Mouse (Mus musculus): ENCODE results near the gene Gipc1. TPM values are rescaled to one million over a fixed set of nuclear protein-coding genes. Genes with fewer than 3 reads are reported as not detected.
A peak's percentile ranks its signal among the peaks of the same experiment; 100 is the strongest.

The Gipc1 gene
- polyA plus RNA-seq, 1 experiment from 2014 or later, result 182 TPM

DNA sequence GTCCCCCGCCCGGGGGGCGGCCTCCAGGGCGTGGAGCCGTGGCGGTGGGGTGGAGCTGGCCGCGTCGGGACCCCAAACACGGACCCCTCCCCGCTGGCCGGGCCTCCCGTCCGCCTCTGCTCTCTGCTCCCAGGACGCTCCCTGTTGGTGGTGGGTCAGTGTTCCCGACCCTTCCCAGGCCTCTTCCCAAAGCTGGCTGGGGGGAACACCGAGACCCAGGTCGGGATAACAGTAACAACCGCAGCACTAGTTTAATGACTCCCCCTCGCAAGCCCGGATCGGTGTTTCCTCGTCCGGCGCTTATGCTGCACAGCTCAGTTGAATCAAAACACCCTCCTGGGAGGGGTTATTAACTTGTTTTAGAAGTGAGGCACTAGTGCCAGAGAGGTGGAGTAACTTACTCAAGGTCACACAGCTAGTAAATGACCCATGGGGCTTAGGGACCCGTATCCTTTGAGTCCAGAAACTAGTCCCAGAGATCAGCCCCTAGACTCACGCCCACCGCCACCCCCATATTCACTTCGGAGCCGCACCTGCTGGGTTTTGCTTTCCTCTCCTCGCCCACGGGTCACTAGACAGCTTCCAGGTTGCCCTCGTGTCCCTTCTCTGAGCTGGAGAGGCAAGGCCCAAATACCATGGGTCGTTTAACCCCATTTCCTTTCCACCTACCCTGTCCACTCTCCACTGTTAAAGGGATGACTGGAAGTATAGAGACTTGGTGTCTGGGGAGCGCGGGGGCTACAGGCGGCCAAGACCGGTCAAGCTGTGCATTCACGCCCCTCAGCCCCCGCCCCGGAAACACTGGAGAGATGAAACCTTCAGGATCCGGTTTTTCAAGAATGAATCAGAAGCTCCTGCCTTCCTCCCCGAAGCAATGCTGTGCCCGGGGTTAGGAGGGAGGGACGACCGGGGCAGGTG lies 526 bp downstream of the Gipc1 start:
- ATAC-seq (ENCODE audit: insufficient number of reproducible peaks, low FRiP score, low TSS enrichment, low read depth), result peak; percentile 6; the same call in 1 of the 2 replicates
- no peaks in the 10 kb centered on the region for H3K9me3 ChIP-seq
- 0 out of 2 replicates have a peak, but pooled peaks cover 12% of the 10 kb centered on the region for H3K36me3 ChIP-seq
- peak overlapping the region; percentile 68 for H3K9ac ChIP-seq
- H3K4me1 ChIP-seq, result peaks cover 17% of the 10 kb centered on the region
- H3K4me3 ChIP-seq, result peak overlapping the region; percentile 93
- H3K27ac ChIP-seq, result peak overlapping the region; percentile 77
- 2% methylated on average over 45 of the region's 46 CpGs for WGBS
- H3K4me2 ChIP-seq, result peak overlapping the region; percentile 85
- no peaks in the 10 kb centered on the region for H3K27me3 ChIP-seq

DNA sequence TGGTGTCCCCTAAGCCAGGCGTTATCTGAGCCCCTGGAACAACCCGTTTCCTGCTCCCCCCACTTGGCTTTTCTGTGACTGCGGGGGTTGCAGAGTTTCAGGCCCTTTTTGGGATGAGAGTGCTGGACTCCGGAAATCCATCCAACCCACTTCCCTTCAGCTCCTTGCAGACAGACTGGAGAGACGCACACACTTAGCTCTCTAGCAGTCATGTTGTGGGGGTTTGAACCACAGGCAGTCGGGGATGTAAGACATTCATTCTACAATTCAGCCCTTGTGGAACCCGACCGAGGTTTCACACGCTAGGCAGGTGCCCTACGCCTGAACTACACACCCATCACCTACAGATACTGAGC lies 1.2 kb downstream of the Gipc1 start:
- 30% methylated on average over 10 of the region's 10 CpGs for WGBS

GRCm38 (mm10) chr8:83654725-83655124 lies 2.2 kb downstream of the Gipc1 start:
- no peaks in the 10 kb centered on the region for H3K9me3 ChIP-seq
- peaks cover 18% of the 10 kb centered on the region for H3K4me1 ChIP-seq
- no peak overlapping the region for H3K4me2 ChIP-seq
- 90% methylated on average over 6 of the region's 6 CpGs for WGBS
- no peak overlapping the region for H3K9ac ChIP-seq
- H3K27me3 ChIP-seq, result no peaks in the 10 kb centered on the region
- H3K36me3 ChIP-seq, result 0 out of 2 replicates have a peak, but pooled peaks cover 12% of the 10 kb centered on the region
- H3K4me3 ChIP-seq, result no peak overlapping the region
- no peak overlapping the region; the same call in 1 of the 2 replicates for H3K27ac ChIP-seq
- no peak for ATAC-seq (ENCODE audit: insufficient number of reproducible peaks, low FRiP score, low TSS enrichment, low read depth)

More for the DNA sequence above, 1.2 kb downstream of the Gipc1 start:
- peak overlapping the region; percentile 77 for H3K27ac ChIP-seq
- peak overlapping the region; percentile 68; the same call in 1 of the 2 replicates for H3K9ac ChIP-seq
- H3K9me3 ChIP-seq, result no peaks in the 10 kb centered on the region
- H3K36me3 ChIP-seq, result 0 out of 2 replicates have a peak, but pooled peaks cover 12% of the 10 kb centered on the region
- peaks cover 17% of the 10 kb centered on the region for H3K4me1 ChIP-seq
- H3K27me3 ChIP-seq, result no peaks in the 10 kb centered on the region
- peak overlapping the region; percentile 85 for H3K4me2 ChIP-seq
- H3K4me3 ChIP-seq, result peak overlapping the region; percentile 93
- ATAC-seq (ENCODE audit: insufficient number of reproducible peaks, low FRiP score, low TSS enrichment, low read depth), result no peak

DNA sequence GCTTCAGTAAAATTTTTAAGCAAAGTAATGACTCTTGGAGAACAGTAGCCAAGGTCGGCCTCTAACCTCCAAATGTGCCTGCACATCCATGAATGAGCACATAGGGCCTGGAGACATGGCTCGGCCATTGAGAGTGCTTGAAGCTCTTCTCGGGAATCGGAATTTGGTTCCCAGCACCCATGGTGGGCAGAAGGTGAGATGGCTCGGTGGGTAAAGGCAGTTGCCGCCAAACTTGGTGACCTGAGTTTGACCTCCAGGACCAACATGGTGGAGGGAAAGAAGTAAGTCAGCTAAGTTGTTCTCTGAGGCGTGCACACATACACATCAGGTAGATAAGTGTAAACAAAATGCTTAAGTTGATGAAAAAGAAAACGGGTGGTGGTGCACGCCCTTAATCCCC lies 3.6 kb downstream of the Gipc1 start:
- ATAC-seq (ENCODE audit: insufficient number of reproducible peaks, low FRiP score, low TSS enrichment, low read depth), result no peak
- no peak overlapping the region for H3K27ac ChIP-seq
- 91% methylated on average over 9 of the region's 9 CpGs for WGBS

GRCm38 (mm10) chr8:83656484-83657246 lies 4.2 kb downstream of the Gipc1 start:
- Histone ChIP-seq H3K27me3 (no peaks in the 10 kb centered on the region), H3K27ac (no peak overlapping the region), H3K4me2 (no peak overlapping the region), H3K9me3 (no peaks in the 10 kb centered on the region), H3K36me3 (0 out of 2 replicates have a peak, but pooled peaks cover 12% of the 10 kb centered on the region), H3K4me1 (peaks cover 37% of the 10 kb centered on the region), H3K4me3 (no peak overlapping the region), H3K9ac (no peak overlapping the region)
- no peak for ATAC-seq (ENCODE audit: insufficient number of reproducible peaks, low FRiP score, low TSS enrichment, low read depth)
- 82% methylated on average over 13 of the region's 13 CpGs for WGBS

More for the DNA sequence above, 3.6 kb downstream of the Gipc1 start:
- no peaks in the 10 kb centered on the region for H3K9me3 ChIP-seq
- no peak overlapping the region for H3K9ac ChIP-seq
- H3K36me3 ChIP-seq, result 0 out of 2 replicates have a peak, but pooled peaks cover 12% of the 10 kb centered on the region
- no peak overlapping the region for H3K4me2 ChIP-seq
- H3K4me3 ChIP-seq, result no peak overlapping the region
- H3K4me1 ChIP-seq, result peaks cover 31% of the 10 kb centered on the region
- H3K27me3 ChIP-seq, result no peaks in the 10 kb centered on the region

DNA sequence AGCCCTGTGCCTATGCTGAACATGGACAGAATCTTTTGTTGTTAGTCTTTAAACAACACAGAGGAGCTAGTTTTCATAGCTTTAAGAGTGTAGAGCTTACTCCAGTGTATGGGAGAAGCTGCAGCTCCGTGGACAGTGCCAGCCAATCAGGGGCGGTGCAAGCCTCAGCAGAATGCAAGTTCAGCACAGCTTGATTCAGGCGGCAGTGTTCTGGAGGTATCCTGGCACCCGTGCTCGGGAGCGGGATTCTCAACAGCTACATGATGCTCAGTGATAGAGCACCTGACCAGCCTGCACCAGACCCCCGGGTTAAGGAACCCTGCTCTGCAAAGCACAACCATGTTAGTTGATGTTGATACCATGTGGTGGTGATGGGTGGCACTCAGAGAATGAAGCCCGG lies 8.1 kb downstream of the Gipc1 start:
- peak overlapping the region; percentile 67 for H3K27ac ChIP-seq
- WGBS, result 8% methylated on average over 8 of the region's 8 CpGs
- ATAC-seq (ENCODE audit: insufficient number of reproducible peaks, low FRiP score, low TSS enrichment, low read depth), result no peak
- H3K36me3 ChIP-seq, result peaks cover 30% of the 10 kb centered on the region; the same call in 1 of the 2 replicates
- H3K9me3 ChIP-seq, result no peaks in the 10 kb centered on the region
- H3K4me1 ChIP-seq, result peaks cover 54% of the 10 kb centered on the region
- H3K9ac ChIP-seq, result no peak overlapping the region
- peak overlapping the region; percentile 22; the same call in 1 of the 2 replicates for H3K4me3 ChIP-seq
- no peaks in the 10 kb centered on the region for H3K27me3 ChIP-seq
- H3K4me2 ChIP-seq, result peak overlapping the region; percentile 36

- Histone ChIP-seq H3K9ac (no peak overlapping the region), H3K4me2 (peak overlapping the region; percentile 36), H3K4me3 (peak overlapping the region; percentile 22), H3K27ac (peak overlapping the region; percentile 67), H3K36me3 (peaks cover 26% of the 10 kb centered on the region; the same call in 1 of the 2 replicates), H3K27me3 (no peaks in the 10 kb centered on the region), H3K9me3 (no peaks in the 10 kb centered on the region), H3K4me1 (peaks cover 60% of the 10 kb centered on the region)
- WGBS, result 9% methylated on average over 22 of the region's 22 CpGs
- no peak for ATAC-seq (ENCODE audit: insufficient number of reproducible peaks, low FRiP score, low TSS enrichment, low read depth)
Measured at GRCm38 (mm10) chr8:83660995-83661680, 8.7 kb downstream of the Gipc1 start.

DNA sequence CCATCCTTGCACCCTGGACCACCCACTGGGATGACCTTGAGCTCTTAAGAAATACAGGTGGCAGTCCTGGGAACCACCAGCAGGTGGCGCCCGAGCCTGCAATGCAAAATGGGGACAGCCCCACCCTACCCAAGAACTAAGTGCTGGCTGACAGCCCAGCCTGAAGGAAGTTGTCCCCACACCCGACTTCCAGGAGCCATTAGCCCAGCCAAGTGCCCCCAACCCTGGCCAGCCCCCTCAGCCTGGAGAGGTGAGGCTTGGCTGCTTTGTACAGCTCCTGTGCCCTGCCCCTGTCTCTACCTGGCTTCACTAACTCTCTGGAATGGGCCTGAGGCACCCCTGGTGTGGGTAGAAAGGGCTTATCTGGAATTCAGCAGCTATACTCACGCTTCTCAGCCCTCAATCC lies 9.9 kb downstream of the Gipc1 start:
- no peaks in the 10 kb centered on the region for H3K9me3 ChIP-seq
- peaks cover 72% of the 10 kb centered on the region for H3K4me1 ChIP-seq
- peaks cover 22% of the 10 kb centered on the region; the same call in 1 of the 2 replicates for H3K36me3 ChIP-seq
- 8% methylated on average over 4 of the region's 4 CpGs for WGBS
- no peaks in the 10 kb centered on the region for H3K27me3 ChIP-seq
- H3K27ac ChIP-seq, result peak overlapping the region; percentile 72
- H3K4me2 ChIP-seq, result peak overlapping the region; percentile 10; the same call in 1 of the 2 replicates
- no peak overlapping the region for H3K9ac ChIP-seq
- ATAC-seq (ENCODE audit: insufficient number of reproducible peaks, low FRiP score, low TSS enrichment, low read depth), result no peak
- no peak overlapping the region for H3K4me3 ChIP-seq

GRCm38 (mm10) chr8:83664096-83664495 lies 11.6 kb downstream of the Gipc1 start:
- peaks cover 19% of the 10 kb centered on the region; the same call in 1 of the 2 replicates for H3K36me3 ChIP-seq
- H3K27me3 ChIP-seq, result no peaks in the 10 kb centered on the region
- H3K9me3 ChIP-seq, result no peaks in the 10 kb centered on the region
- H3K4me1 ChIP-seq, result peaks cover 87% of the 10 kb centered on the region
- no peak overlapping the region for H3K9ac ChIP-seq
- no peak overlapping the region for H3K4me3 ChIP-seq
- no peak overlapping the region for H3K4me2 ChIP-seq
- H3K27ac ChIP-seq, result no peak overlapping the region
- 87% methylated on average over 13 of the region's 13 CpGs for WGBS
- ATAC-seq (ENCODE audit: insufficient number of reproducible peaks, low FRiP score, low TSS enrichment, low read depth), result no peak

DNA sequence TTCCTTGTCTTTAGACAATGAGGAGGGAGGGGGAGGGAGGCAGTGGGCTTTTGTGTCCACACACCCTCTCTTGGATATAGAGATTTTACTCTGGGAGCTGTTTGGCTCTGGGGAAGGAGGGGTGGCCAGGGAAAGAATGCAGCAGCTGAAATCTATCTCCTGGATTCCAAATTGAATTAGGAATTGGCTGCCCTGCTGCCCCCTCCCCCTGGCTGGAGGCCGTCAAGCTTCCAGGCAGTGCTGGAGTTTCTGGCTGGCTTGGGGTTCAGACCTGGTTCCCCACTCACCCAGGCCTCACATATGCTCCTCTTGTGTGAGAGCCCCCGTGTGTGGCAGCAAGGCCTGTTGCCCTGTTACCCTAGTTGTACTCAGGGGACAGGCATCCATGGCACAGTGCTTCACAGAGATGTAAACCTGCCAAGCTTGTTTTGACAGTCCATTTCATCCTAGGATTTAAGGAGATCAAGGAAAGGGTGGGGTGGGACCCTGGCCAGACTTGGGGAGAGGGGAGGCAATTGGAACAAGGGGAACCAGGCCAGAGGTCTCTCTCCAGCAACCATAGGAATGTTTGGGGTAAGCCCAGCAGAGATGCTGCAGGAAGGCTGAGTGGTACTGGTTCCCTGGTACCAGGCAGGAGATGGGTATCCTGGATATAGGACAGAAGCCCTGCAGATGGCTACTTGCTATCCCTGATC lies 12.6 kb downstream of the Gipc1 start:
- no peak overlapping the region for H3K9ac ChIP-seq
- H3K4me2 ChIP-seq, result no peak overlapping the region
- no peaks in the 10 kb centered on the region for H3K9me3 ChIP-seq
- 12% methylated on average over 2 of the region's 2 CpGs for WGBS
- no peak overlapping the region for H3K4me3 ChIP-seq
- H3K36me3 ChIP-seq, result peaks cover 28% of the 10 kb centered on the region; the same call in 1 of the 2 replicates
- peak overlapping the region; percentile 77 for H3K27ac ChIP-seq
- H3K4me1 ChIP-seq, result peaks cover 82% of the 10 kb centered on the region
- H3K27me3 ChIP-seq, result no peaks in the 10 kb centered on the region
- ATAC-seq (ENCODE audit: insufficient number of reproducible peaks, low FRiP score, low TSS enrichment, low read depth), result no peak
